Mouse (Mus musculus) large intestine, adult 2 months (tissue): ENCODE measurements at regions not wholly inside any gene's neighbourhood (a gene's known extent, or its start where the extent isn't known, plus 50 kb on each side); places are given as distances from the start of the nearest gene placed in this dataset.

Source experiments
- DNase-seq: peaks from one replicate; pipeline ENCODE4 v3.0.0-alpha.2; 2012; ENCODE audit warnings: low read depth, low spot score
- WGBS: fragments of 180-500 bp; shearing (Covaris S2); methylation state at CpG from one replicate; pipeline ENCODE4 v1.1.7; 2018; 5-methylcytosine and 5-hydroxymethylcytosine counted together

GRCm38 (mm10) chr4:124400741-124401140 lies 209.9 kb downstream of the 3100002H09Rik start:
- 43% methylated on average over 8 of the region's 8 CpGs for WGBS
- no peak for DNase-seq

GRCm38 (mm10) chr4:124400136-124400675 lies 210.4 kb downstream of the 3100002H09Rik start:
- no peak for DNase-seq
- WGBS: 42% methylated on average over 6 of the region's 6 CpGs

- no peak for DNase-seq
- WGBS: 32% methylated on average over 9 of the region's 9 CpGs
Observed at GRCm38 (mm10) chr4:124398354-124398753, 212.2 kb downstream of the 3100002H09Rik start.

- 60% methylated on average over 13 of the region's 13 CpGs for WGBS
Observed at GRCm38 (mm10) chr4:124396566-124397283, 213.9 kb downstream of the 3100002H09Rik start.

GRCm38 (mm10) chr4:124395966-124396395 lies 214.6 kb downstream of the 3100002H09Rik start:
- no peak for DNase-seq
- WGBS: 74% methylated on average over 7 of the region's 7 CpGs

More at GRCm38 (mm10) chr4:124396566-124397283, 213.9 kb downstream of the 3100002H09Rik start:
- no peak for DNase-seq

GRCm38 (mm10) chr4:124395069-124395965 lies 215.3 kb downstream of the 3100002H09Rik start:
- no peak for DNase-seq
- 72% methylated on average over 14 of the region's 14 CpGs for WGBS

GRCm38 (mm10) chr4:124393595-124393994 lies 217.0 kb downstream of the 3100002H09Rik start:
- 32% methylated on average over 10 of the region's 10 CpGs for WGBS
- DNase-seq: no peak

GRCm38 (mm10) chr4:124389067-124389466 lies 221.5 kb downstream of the 3100002H09Rik start:
- no peak for DNase-seq
- WGBS: 79% methylated on average over 10 of the region's 10 CpGs

- no peak for DNase-seq
- 30% methylated on average over 11 of the region's 11 CpGs for WGBS
Observed at GRCm38 (mm10) chr4:124385106-124386055, 225.2 kb downstream of the 3100002H09Rik start.

- no peak for DNase-seq
- 65% methylated on average over 5 of the region's 5 CpGs for WGBS
Observed at GRCm38 (mm10) chr4:124376504-124376903, 234.1 kb downstream of the 3100002H09Rik start.

- WGBS: 58% methylated on average over 6 of the region's 6 CpGs
- DNase-seq: no peak
Observed at GRCm38 (mm10) chr4:124375581-124375980, 235.0 kb downstream of the 3100002H09Rik start.

- WGBS: 77% methylated on average over 3 of the region's 3 CpGs
- DNase-seq: no peak
Observed at GRCm38 (mm10) chr4:124368831-124369230, 241.8 kb downstream of the 3100002H09Rik start.

GRCm38 (mm10) chr4:124368085-124368484 lies 242.5 kb downstream of the 3100002H09Rik start:
- 83% methylated on average over 10 of the region's 10 CpGs for WGBS
- no peak for DNase-seq

GRCm38 (mm10) chr4:124360578-124360908 lies 250.1 kb downstream of the 3100002H09Rik start:
- WGBS: 70% methylated on average over 6 of the region's 6 CpGs
- no peak for DNase-seq

GRCm38 (mm10) chr4:124359707-124360577 lies 250.7 kb downstream of the 3100002H09Rik start:
- 53% methylated on average over 13 of the region's 13 CpGs for WGBS
- DNase-seq: no peak

GRCm38 (mm10) chr4:124358456-124358855 lies 252.1 kb downstream of the 3100002H09Rik start:
- WGBS: 5% methylated on average over 5 of the region's 8 CpGs
- peak; percentile 10 for DNase-seq

- WGBS: 85% methylated on average over 3 of the region's 3 CpGs
- DNase-seq: no peak
Observed at GRCm38 (mm10) chr4:124350361-124350760, 260.2 kb downstream of the 3100002H09Rik start.

GRCm38 (mm10) chr4:124349610-124350295 lies 260.9 kb downstream of the 3100002H09Rik start:
- WGBS: 66% methylated on average over 15 of the region's 15 CpGs
- no peak for DNase-seq
